Mouse (Mus musculus) midbrain, embryonic 14.5 days (tissue): ENCODE measurements around the gene Tenm1. TPM values are rescaled to one million over a fixed set of nuclear protein-coding genes. Genes with fewer than 3 reads are reported as not detected.

Source experiments
- ATAC-seq: fragments of 200-750 bp; cut with Nextera tagmentation; 2 replicates; pipeline ENCODE4 v1.8.0; 2017; ENCODE audit warnings: moderate number of reproducible peaks, moderate library complexity; ENCODE audit not compliant: low FRiP score, low TSS enrichment
- DNase-seq: peaks from one replicate; pipeline ENCODE4 v3.0.0-alpha.2; 2015
- H3K27ac ChIP-seq: fragments of 300-500 bp; sonication (generic); replicated peaks from 2 replicates; pipeline ENCODE4 v1.5.1; 2014; ENCODE audit warnings: mild to moderate bottlenecking, low read depth, low read length, moderate library complexity
- H3K27me3 ChIP-seq: fragments of 300-500 bp; sonication (generic); 2 replicates; pipeline ENCODE4 v1.6.1; 2014; ENCODE audit warnings: low read length, control low read depth, mixed read lengths; ENCODE audit not compliant: control insufficient read depth, insufficient read depth
- H3K36me3 ChIP-seq: fragments of 300-500 bp; sonication (generic); 2 replicates; pipeline ENCODE4 v1.6.1; 2014; ENCODE audit warnings: low read length, control low read depth; ENCODE audit not compliant: control insufficient read depth, insufficient read depth
- H3K4me1 ChIP-seq: fragments of 300-500 bp; sonication (generic); 2 replicates; pipeline ENCODE4 v1.6.1; 2014; ENCODE audit warnings: mild to moderate bottlenecking, antibody characterized with exemption, low read length, control low read depth; ENCODE audit not compliant: control insufficient read depth, insufficient read depth
- H3K4me2 ChIP-seq: fragments of 300-500 bp; sonication (generic); 2 replicates; pipeline ENCODE4 v1.6.1; 2014; ENCODE audit warnings: mild to moderate bottlenecking, low read length, moderate library complexity
- H3K4me3 ChIP-seq: fragments of 300-500 bp; sonication (generic); replicated peaks from 2 replicates; pipeline ENCODE4 v1.5.1; 2014; ENCODE audit warnings: low read depth, low read length
- H3K9ac ChIP-seq: fragments of 300-500 bp; sonication (generic); replicated peaks from 2 replicates; pipeline ENCODE4 v1.6.1; 2014; ENCODE audit warnings: mild to moderate bottlenecking, low read length, moderate library complexity
- H3K9me3 ChIP-seq: fragments of 300-500 bp; sonication (generic); 2 replicates; pipeline ENCODE4 v1.6.1; 2016; ENCODE audit warnings: low read length, control low read depth, mixed read lengths; ENCODE audit not compliant: control insufficient read depth
- WGBS: fragments of 180-500 bp; shearing (Covaris S2); extraction: QIAGEN DNeasy Blood & Tissue Kit; methylation state at CpG from one replicate; pipeline ENCODE4 v1.1.7; 2014; 5-methylcytosine and 5-hydroxymethylcytosine counted together
- polyA plus RNA-seq: library from polyadenylated mRNA; unstranded; fragments of >200 nt; fragmentation: Nextera tagmentation; extraction: Ambion mirVana; gene quantifications from 2 replicates; pipeline ENCODE4 v1.2.1, GENCODE M21; 2014

Tenm1 gene
- polyA plus RNA-seq, 1 experiment from 2014 or later, result 27.9 TPM

- no peaks in the 10 kb centered on the region for H3K36me3 ChIP-seq
- no peak overlapping the region for H3K27ac ChIP-seq
- no peaks in the 10 kb centered on the region for H3K27me3 ChIP-seq
- no peak overlapping the region for H3K9ac ChIP-seq
- 84% methylated on average over 2 of the region's 2 CpGs for WGBS
- ATAC-seq (no peak), DNase-seq (no peak)
- no peak overlapping the region for H3K4me2 ChIP-seq
- no peaks in the 10 kb centered on the region for H3K4me1 ChIP-seq
- H3K9me3 ChIP-seq, result no peaks in the 10 kb centered on the region
- H3K4me3 ChIP-seq, result no peak overlapping the region
Measured at GRCm38 (mm10) chrX:42522868-42523267, 906.1 kb downstream of the Tenm1 start.

DNA sequence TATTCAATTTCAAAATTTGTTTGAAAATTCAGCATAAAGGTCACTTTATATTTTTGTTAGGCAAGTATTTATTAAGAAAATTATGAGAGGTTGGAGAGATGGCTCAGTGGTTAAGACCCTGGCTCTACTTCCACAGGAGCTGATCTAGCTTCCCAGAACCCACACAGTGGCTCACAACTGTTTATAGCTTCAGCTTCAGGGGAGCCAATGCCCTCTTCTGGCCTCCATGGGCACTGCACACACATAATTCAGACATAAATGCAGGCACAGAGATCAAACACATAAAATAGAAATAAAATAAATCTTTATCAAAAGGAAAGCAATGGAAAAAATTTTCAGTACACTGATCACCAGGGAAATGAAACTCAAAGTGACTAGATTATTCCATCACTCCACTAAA is 916.4 kb downstream of the Tenm1 start:
- Histone ChIP-seq H3K4me3 (no peak overlapping the region), H3K9ac (no peak overlapping the region), H3K36me3 (no peaks in the 10 kb centered on the region), H3K27me3 (no peaks in the 10 kb centered on the region), H3K9me3 (no peaks in the 10 kb centered on the region), H3K4me1 (no peaks in the 10 kb centered on the region), H3K27ac (no peak overlapping the region), H3K4me2 (no peak overlapping the region)
- ATAC-seq (no peak), DNase-seq (no peak)

DNA sequence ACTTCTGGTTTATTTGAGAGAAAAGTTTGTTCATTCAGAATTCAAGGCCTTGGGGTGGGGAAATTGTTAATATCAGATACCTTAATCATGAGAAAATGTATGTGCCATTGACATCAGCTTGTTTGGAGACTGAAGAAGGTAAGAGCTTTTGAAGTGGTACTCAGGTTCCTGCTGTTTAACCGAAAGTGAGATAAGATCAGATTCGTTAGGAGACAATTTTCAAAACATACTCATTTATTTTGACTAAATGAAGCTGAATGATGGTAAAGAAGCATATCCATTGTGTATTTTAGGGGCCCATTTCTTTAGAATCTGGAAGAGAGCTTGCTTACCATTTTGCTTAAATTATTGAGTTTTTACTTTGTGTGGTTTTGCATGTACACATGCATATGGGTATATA is 917.8 kb downstream of the Tenm1 start:
- Histone ChIP-seq H3K4me2 (no peak overlapping the region), H3K4me3 (no peak overlapping the region), H3K36me3 (no peaks in the 10 kb centered on the region), H3K27me3 (no peaks in the 10 kb centered on the region), H3K4me1 (no peaks in the 10 kb centered on the region), H3K9ac (no peak overlapping the region), H3K9me3 (no peaks in the 10 kb centered on the region), H3K27ac (no peak overlapping the region)
- ATAC-seq, result no peak
- no peak for DNase-seq
- WGBS, result 89% methylated on average over 2 of the region's 2 CpGs

GRCm38 (mm10) chrX:42502291-42503043 is 926.5 kb downstream of the Tenm1 start, which contains the start of gene Sh2d1a:
Gene Sh2d1a (plus strand): TSS chrX:42502453.
- Histone ChIP-seq H3K36me3 (no peaks in the 10 kb centered on the region), H3K4me2 (no peak within 1 kb of the TSS), H3K4me3 (no peak within 1 kb of the TSS), H3K27me3 (no peaks in the 10 kb centered on the region), H3K4me1 (no peaks in the 10 kb centered on the region), H3K9me3 (no peaks in the 10 kb centered on the region), H3K9ac (no peak within 1 kb of the TSS), H3K27ac (no peak within 1 kb of the TSS)
- ATAC-seq, result no peak
- DNase-seq, result no peak
- WGBS, result 70% methylated on average over 13 of the region's 13 CpGs

GRCm38 (mm10) chrX:42500538-42500937 is 928.4 kb downstream of the Tenm1 start:
- ATAC-seq (no peak), DNase-seq (no peak)
- Histone ChIP-seq H3K4me3 (no peak overlapping the region), H3K27me3 (no peaks in the 10 kb centered on the region), H3K36me3 (no peaks in the 10 kb centered on the region), H3K4me2 (no peak overlapping the region), H3K9me3 (no peaks in the 10 kb centered on the region), H3K9ac (no peak overlapping the region), H3K27ac (no peak overlapping the region), H3K4me1 (no peaks in the 10 kb centered on the region)

- DNase-seq (no peak), ATAC-seq (no peak)
- no peak overlapping the region for H3K27ac ChIP-seq
- H3K9me3 ChIP-seq, result no peaks in the 10 kb centered on the region
- H3K4me2 ChIP-seq, result no peak overlapping the region
- H3K4me3 ChIP-seq, result no peak overlapping the region
- H3K4me1 ChIP-seq, result no peaks in the 10 kb centered on the region
- H3K27me3 ChIP-seq, result no peaks in the 10 kb centered on the region
- no peaks in the 10 kb centered on the region for H3K36me3 ChIP-seq
- 93% methylated on average over 8 of the region's 8 CpGs for WGBS
- no peak overlapping the region for H3K9ac ChIP-seq
Measured at GRCm38 (mm10) chrX:42490336-42490735, 938.6 kb downstream of the Tenm1 start.

DNA sequence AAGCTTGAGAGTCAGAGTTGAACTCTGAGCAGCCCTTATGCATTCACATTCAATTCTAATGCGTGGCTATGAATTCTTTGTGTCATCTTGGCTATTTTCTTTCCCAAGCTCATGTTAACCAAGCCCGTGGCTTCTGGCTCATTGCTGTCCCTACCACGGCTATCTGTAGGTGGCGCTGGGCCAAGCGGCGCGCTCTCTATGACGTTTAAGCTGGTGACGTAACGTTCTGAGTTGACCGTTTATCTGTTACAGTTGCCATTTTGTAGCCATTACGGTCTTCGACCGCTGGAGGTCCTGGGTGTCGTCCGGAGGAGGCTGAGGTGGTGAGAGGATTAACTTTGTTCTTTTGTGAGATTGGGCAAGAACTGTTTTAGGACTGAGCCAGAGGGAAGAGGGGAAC is 939.5 kb downstream of the Tenm1 start, which contains the start of gene Tex13c2:
Tex13c2 (plus strand) TSS at position 246 of the 400 bp plus-strand sequence.
- Histone ChIP-seq H3K36me3 (no peaks in the 10 kb centered on the region), H3K4me1 (no peaks in the 10 kb centered on the region), H3K27me3 (no peaks in the 10 kb centered on the region), H3K27ac (no peak within 1 kb of the TSS), H3K4me3 (no peak within 1 kb of the TSS), H3K9ac (no peak within 1 kb of the TSS), H3K4me2 (no peak within 1 kb of the TSS), H3K9me3 (no peaks in the 10 kb centered on the region)
- ATAC-seq (no peak), DNase-seq (no peak)
- 91% methylated on average over 16 of the region's 16 CpGs for WGBS

Other genes starting within 250 kb of the Tenm1 start
- gene Tex13c1, start 162.0 kb upstream of the Tenm1 start, polyA plus RNA-seq, result not detected in 2 replicates